Mouse (Mus musculus) E14TG2a.4 (cell line): ENCODE data around the gene Gpr176.

Experiments used
- CTCF ChIP-seq: conservative IDR thresholded peaks from 2 replicates; pipeline ENCODE4 v1.5.1; 2014; ENCODE audit warnings: low read length
- POU5F1 ChIP-seq: IDR thresholded peaks from 2 replicates; pipeline ENCODE4 v1.6.1; 2014; ENCODE audit warnings: low read length, borderline replicate concordance

DNA sequence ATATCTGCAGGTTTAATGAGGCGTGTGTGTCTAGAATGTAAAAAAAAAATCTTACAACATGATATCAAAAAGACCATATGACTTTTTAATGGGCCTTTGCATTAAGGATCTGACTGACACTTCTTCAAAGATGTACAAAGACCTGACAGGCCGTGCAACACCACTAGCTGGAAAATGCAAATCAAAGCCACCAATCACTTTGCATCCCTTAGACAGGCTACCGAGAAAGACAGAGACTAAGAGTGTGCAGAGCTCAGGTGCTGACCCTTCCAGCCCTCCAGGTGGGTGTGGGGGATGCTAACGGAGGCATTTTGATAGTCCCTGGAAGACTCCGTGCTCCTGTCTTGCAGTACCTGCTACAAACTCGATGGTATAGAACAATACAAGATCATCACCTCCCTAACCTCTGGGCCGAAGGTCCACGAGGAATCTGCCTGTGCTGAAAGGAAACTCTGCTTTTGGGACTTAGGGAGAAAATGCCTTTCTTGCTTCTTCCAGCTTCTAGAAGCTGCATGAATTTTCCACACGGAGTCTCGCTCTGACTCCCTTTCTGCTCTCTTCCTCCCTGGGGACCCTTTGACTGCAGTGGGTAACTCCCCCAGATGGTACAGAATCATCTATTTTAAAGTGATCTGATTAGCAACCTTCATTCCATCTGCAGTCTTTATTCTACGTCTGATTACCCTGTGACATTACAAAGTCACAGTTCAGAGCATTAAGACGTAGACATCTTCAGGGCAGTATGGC, 57.4 kb downstream of the Gpr176 start:
- TF ChIP-seq CTCF (no peak), POU5F1 (no peak)
